Mouse (Mus musculus): ENCODE measurements around the gene Pear1.

DNA sequence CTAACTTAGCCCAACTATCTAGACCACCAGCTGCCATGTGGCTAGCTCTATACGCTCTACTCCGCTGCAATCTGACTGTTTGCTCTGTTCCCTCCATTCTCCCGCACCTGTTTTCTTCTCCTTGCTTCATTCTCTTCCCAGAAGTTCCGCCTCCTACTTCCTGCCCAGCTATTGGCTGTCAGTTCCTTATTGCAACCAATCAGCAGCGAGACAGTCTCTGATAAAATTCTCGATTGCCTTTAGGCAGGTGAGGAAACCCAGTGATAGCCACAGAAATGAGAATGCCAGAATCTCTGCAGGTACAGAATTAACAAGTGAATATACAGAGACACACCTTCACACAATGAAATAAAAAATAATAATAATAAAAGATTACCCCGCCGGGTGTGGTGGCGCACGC, 4.9 kb upstream of the Pear1 start:
- TF ChIP-seq CTCF (IDR thresholded peaks at IDR 0.05) (no peak), EP300 (IDR thresholded peaks at IDR 0.05) (no peak)

Data from lung, postnatal 0 days (tissue).